Mouse (Mus musculus): ENCODE results near the gene Taf12. TPM values are rescaled to one million over a fixed set of nuclear protein-coding genes. Genes with fewer than 3 reads are reported as not detected.

The Taf12 gene
- polyA plus RNA-seq (2012; rRNA removed): 16.7 and 17.9 TPM in 2 replicates

GRCm38 (mm10) chr4:132274156-132274862 is at the start of gene Taf12:
Gene Taf12, plus strand, starts transcription at chr4:132274375.
- DNase-seq (ENCODE audit: extremely low spot score in 1 of 2, low spot score in 1 of 2): peak; percentile 79 to 92

DNA sequence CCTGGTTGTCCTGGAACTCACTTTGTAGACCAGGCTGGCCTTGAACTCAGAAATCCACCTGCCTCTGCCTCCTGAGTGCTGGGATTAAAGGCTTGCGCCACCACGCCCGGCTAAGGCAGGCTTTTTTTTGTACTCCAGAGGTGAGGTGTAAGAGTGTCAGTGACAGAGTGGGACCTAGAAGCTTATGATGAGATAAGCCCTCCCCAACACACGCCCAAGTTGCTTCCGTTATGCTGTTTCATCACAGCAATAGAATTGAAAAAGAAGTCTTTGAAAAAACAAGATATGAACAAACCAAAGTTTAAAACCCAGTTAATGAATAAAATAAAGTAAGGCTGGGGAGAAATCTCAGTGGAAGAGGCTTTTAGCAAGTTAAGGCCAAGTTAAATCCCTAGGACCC is 43.8 kb upstream of the Taf12 start:
- DNase-seq (ENCODE audit: extremely low spot score in 1 of 2, low spot score in 1 of 2): no peak

DNA sequence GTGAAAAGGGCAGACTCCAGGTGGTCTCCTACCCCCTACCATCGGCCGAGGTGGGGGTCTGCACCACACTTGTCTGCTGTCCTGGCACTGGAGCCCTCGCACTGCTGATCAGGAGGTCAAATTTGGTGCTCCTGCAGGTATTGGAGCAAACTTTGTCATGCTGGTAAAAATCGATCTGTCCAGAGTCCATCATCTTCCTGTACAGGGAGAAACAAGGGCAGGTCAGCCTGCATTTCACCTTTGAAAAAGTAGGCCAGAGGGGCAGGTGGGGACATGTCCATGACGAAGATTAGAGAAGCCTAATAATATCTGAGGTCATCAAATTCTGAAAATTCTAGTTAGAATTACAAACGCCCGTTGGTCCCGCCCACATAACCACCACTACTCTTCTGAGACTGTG is 39.5 kb upstream of the Taf12 start:
- DNase-seq (ENCODE audit: extremely low spot score in 1 of 2, low spot score in 1 of 2): no peak

- no peak for DNase-seq (ENCODE audit: extremely low spot score in 1 of 2, low spot score in 1 of 2)
Measured at GRCm38 (mm10) chr4:132238356-132238755, 35.8 kb upstream of the Taf12 start.

DNA sequence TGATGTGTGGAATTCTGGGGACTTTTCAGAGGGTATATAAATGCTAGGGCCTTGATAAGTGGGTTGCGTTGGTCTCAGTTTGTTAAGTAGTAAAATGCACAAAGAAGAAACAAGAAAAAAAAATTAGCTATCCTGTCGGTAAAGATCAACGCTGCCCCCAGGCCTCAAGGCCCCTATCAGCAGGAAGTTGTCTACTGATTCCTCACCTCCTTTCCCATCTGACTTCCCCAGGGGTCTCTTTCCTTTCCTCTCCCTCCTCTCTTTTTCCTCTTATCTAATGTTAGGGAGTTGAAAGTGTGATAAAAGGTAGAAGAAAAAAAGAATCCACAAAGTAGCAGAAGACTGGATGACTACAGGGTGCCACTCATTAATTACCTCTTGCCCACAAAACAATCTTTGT is 33.8 kb upstream of the Taf12 start:
- no peak for DNase-seq (ENCODE audit: extremely low spot score in 1 of 2, low spot score in 1 of 2)

- DNase-seq (ENCODE audit: extremely low spot score in 1 of 2, low spot score in 1 of 2): no peak
Measured at GRCm38 (mm10) chr4:132241208-132241607, 33.0 kb upstream of the Taf12 start.

GRCm38 (mm10) chr4:132245643-132246042 is 28.5 kb upstream of the Taf12 start:
- DNase-seq (ENCODE audit: extremely low spot score in 1 of 2, low spot score in 1 of 2): no peak

GRCm38 (mm10) chr4:132247451-132247997 is 26.7 kb upstream of the Taf12 start:
- no peak for DNase-seq (ENCODE audit: extremely low spot score in 1 of 2, low spot score in 1 of 2)

- DNase-seq (ENCODE audit: extremely low spot score in 1 of 2, low spot score in 1 of 2): no peak
Measured at GRCm38 (mm10) chr4:132251596-132251995, 22.6 kb upstream of the Taf12 start.

DNA sequence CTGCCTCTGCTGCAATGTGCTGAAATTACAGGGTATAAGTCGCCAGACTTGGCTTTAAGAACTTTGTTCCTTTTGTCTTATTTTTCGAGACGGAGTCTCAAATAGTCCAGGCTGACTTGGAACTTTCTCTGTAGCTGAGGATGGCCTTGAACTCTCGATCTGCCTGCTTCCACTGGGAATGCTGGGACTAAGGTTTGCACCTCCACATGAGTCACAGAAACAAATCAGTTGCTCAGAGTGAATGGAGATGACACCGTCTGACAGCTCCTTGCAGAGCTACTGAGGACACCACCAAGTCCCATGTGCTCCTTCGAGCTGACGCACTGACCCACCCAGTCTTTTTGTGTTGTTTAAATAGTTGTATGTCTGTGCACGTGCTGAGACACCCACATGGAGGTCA is 21.0 kb upstream of the Taf12 start:
- no peak for DNase-seq (ENCODE audit: extremely low spot score in 1 of 2, low spot score in 1 of 2)

DNA sequence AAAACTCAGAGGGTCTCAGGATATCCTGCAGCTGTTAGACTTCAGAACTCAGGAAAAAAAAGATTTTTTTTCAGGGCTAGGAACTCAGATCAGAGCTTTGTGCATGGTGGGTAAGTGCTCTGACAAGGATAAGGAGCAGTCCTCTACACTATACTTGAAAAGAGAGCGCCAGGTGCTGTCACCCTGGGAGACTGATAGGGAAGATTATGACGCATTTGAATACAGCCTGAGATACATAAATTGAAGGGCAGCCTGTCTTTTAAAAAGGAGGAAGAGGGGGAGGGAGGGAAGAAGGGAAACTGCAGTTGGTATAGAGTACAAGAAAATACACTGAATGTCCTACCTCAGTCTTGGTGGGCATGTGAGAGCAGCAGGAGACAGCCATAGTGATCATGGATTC is 20.6 kb upstream of the Taf12 start:
- no peak for DNase-seq (ENCODE audit: extremely low spot score in 1 of 2, low spot score in 1 of 2)

- DNase-seq (ENCODE audit: extremely low spot score in 1 of 2, low spot score in 1 of 2): no peak
Measured at GRCm38 (mm10) chr4:132254986-132255385, 19.2 kb upstream of the Taf12 start.

- no peak for DNase-seq (ENCODE audit: extremely low spot score in 1 of 2, low spot score in 1 of 2)
Measured at GRCm38 (mm10) chr4:132256384-132256783, 17.8 kb upstream of the Taf12 start.

GRCm38 (mm10) chr4:132259248-132259647 is 14.9 kb upstream of the Taf12 start:
- no peak for DNase-seq (ENCODE audit: extremely low spot score in 1 of 2, low spot score in 1 of 2)

DNA sequence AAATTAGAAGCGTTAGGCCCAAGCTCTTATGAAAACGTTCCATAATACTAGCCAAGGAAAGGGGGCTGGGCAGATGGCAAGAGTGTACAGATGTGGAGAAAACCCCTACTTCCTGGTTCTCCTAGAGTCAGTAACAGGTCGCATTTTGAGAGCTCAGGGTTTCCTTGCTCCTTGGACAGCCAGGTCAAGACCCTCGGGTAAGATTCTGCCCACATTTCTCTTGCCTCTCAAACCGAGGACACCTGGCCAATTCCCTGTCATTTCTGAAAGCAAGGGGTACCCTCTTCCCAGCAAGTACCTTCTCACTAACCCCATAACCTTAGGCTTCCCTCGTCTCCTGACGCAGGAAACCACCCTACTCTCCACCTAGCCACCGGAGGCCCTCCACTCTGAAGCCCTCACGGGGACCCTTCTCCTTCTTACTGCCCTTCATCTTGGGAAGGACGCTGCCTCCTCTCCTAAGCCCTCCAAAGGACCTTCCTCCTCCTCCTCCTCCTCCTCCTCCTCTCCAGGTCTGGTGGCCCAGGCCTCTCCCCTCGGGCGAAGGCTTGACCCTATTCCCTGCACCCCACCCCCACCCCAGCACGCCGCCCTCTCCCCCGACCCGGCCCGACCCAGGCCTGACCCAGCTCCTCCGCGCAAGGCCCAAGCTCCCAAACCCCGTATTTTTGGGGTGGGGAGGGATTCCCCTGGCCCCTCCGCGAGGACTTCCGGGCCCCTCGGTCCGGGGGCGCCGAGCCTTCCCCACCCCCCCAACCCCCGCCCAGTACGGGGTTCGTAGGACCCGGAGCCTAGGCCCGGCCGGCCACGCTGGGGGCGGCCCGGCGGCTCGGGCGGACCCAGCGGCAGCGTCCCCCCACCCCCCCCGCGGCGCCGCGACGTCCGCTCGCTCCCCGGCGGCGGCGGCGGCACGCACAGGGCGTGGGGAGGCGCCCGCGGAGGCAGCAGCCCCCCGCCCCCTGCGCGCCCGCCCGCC is 13.5 kb upstream of the Taf12 start:
- DNase-seq (ENCODE audit: extremely low spot score in 1 of 2, low spot score in 1 of 2): no peak

- DNase-seq (ENCODE audit: extremely low spot score in 1 of 2, low spot score in 1 of 2): peak in 1 of 2 experiments; percentile 75
Measured at GRCm38 (mm10) chr4:132261514-132262357, 12.4 kb upstream of the Taf12 start, which contains the start of gene Gmeb1. Gene Gmeb1, minus strand, starts transcription at chr4:132261602.

GRCm38 (mm10) chr4:132262358-132262616 is 11.9 kb upstream of the Taf12 start:
- no peak for DNase-seq (ENCODE audit: extremely low spot score in 1 of 2, low spot score in 1 of 2)

DNA sequence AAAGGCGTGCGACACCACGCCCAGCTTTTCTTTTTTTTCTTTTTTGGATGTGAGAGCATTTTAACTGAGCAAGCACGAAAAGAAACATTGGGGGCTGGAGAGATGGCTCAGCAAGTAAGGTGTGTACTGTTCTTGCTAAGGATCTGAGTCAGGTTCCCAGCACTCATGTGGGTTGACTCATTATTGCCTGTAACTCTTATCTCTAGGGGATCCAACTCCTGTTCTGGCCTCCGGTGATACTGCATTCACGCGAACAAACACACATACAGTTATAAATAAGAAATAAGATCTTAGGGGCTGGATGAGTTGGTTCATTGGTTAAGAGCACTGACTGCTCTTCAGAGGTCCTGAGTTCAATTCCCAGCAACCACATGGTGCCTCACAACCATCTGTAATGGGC is 10.9 kb upstream of the Taf12 start:
- DNase-seq (ENCODE audit: extremely low spot score in 1 of 2, low spot score in 1 of 2): no peak

DNA sequence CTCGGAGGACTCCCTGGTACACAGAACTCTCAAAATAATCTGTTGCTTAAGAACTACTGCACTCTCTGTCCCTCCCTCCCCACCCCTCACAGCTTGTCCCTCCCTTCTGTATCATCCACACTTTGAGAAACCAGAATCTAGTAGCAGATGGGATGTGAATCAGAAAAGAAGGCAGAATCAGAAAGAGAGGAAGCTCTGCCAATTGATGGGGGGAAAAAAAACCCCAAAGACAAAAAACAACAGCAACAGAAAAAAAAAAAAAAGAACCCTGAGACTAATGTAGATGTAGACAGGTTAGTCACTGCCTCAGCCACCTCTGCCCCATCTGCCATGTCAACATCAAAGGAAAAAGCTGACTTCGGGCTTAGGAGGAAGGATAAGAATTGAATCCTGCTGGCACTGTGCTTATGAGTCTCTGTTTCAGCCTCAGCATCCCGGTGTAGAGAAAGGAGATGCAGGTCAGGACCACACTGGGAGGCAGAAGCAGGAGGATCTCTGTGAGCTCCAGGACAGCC is 7.3 kb upstream of the Taf12 start:
- DNase-seq (ENCODE audit: extremely low spot score in 1 of 2, low spot score in 1 of 2): peak in 1 of 2 experiments; percentile 57

Data from frontal cortex, adult 2 months (tissue).